Mouse (Mus musculus): ENCODE measurements around the gene Fbn1. TPM values are rescaled to one million over a fixed set of nuclear protein-coding genes. Genes with fewer than 3 reads are reported as not detected.

Fbn1 gene
- polyA plus RNA-seq, 1 experiment from 2014 or later = 14.1 TPM

- no peaks in the 10 kb centered on the region for H3K36me3 ChIP-seq (replicated peaks; ENCODE audit: control insufficient read depth, insufficient read depth, low read depth, low read length)
- H3K9ac ChIP-seq (replicated peaks; ENCODE audit: low read length) = no peak overlapping the region
- DNase-seq (ENCODE audit: low spot score) (no peak), ATAC-seq (replicated peaks; ENCODE audit: insufficient number of reproducible peaks, low FRiP score, low TSS enrichment, low read depth) (no peak)
- no peak overlapping the region for H3K4me3 ChIP-seq (ENCODE audit: low read depth, low read length)
- WGBS = 87% methylated on average over 4 of the region's 4 CpGs
- no peaks in the 10 kb centered on the region for H3K27me3 ChIP-seq (ENCODE audit: control insufficient read depth, insufficient read depth, low read length)
- no peaks in the 10 kb centered on the region for H3K4me1 ChIP-seq (ENCODE audit: control insufficient read depth, insufficient read depth, low read length)
- no peak overlapping the region for H3K27ac ChIP-seq (replicated peaks; ENCODE audit: low read depth, low read length)
- H3K9me3 ChIP-seq (replicated peaks; ENCODE audit: control insufficient read depth, low read length) = no peaks in the 10 kb centered on the region
- no peak overlapping the region for H3K4me2 ChIP-seq (ENCODE audit: low read depth, low read length)
These were observed 36.1 kb downstream of the Fbn1 start for GRCm38 (mm10) chr2:125471721-125472120.

- Histone ChIP-seq H3K27me3 (ENCODE audit: control insufficient read depth, insufficient read depth, low read length) (no peaks in the 10 kb centered on the region), H3K4me2 (ENCODE audit: low read depth, low read length) (no peak overlapping the region), H3K4me3 (ENCODE audit: low read depth, low read length) (no peak overlapping the region), H3K27ac (replicated peaks; ENCODE audit: low read depth, low read length) (no peak overlapping the region), H3K9me3 (replicated peaks; ENCODE audit: control insufficient read depth, low read length) (no peaks in the 10 kb centered on the region), H3K4me1 (ENCODE audit: control insufficient read depth, insufficient read depth, low read length) (no peaks in the 10 kb centered on the region), H3K36me3 (replicated peaks; ENCODE audit: control insufficient read depth, insufficient read depth, low read depth, low read length) (no peaks in the 10 kb centered on the region; the same call in 1 of the 2 replicates), H3K9ac (replicated peaks; ENCODE audit: low read length) (no peak overlapping the region)
- 59% methylated on average over 8 of the region's 8 CpGs for WGBS
- DNase-seq (ENCODE audit: low spot score) = peak; percentile 53
- no peak for ATAC-seq (replicated peaks; ENCODE audit: insufficient number of reproducible peaks, low FRiP score, low TSS enrichment, low read depth)
These were observed 37.1 kb downstream of the Fbn1 start for GRCm38 (mm10) chr2:125470553-125471295.

GRCm38 (mm10) chr2:125464036-125464435 is 43.8 kb downstream of the Fbn1 start:
- Histone ChIP-seq H3K4me1 (ENCODE audit: control insufficient read depth, insufficient read depth, low read length) (no peaks in the 10 kb centered on the region), H3K9ac (replicated peaks; ENCODE audit: low read length) (no peak overlapping the region), H3K9me3 (replicated peaks; ENCODE audit: control insufficient read depth, low read length) (no peaks in the 10 kb centered on the region), H3K36me3 (replicated peaks; ENCODE audit: control insufficient read depth, insufficient read depth, low read depth, low read length) (no peaks in the 10 kb centered on the region; the same call in 1 of the 2 replicates), H3K4me2 (ENCODE audit: low read depth, low read length) (no peak overlapping the region), H3K27me3 (ENCODE audit: control insufficient read depth, insufficient read depth, low read length) (no peaks in the 10 kb centered on the region), H3K4me3 (ENCODE audit: low read depth, low read length) (no peak overlapping the region), H3K27ac (replicated peaks; ENCODE audit: low read depth, low read length) (no peak overlapping the region)
- ATAC-seq (replicated peaks; ENCODE audit: insufficient number of reproducible peaks, low FRiP score, low TSS enrichment, low read depth) = no peak
- DNase-seq (ENCODE audit: low spot score) = no peak
- WGBS = 81% methylated on average over 6 of the region's 6 CpGs

- no peak overlapping the region for H3K4me3 ChIP-seq (ENCODE audit: low read depth, low read length)
- H3K36me3 ChIP-seq (replicated peaks; ENCODE audit: control insufficient read depth, insufficient read depth, low read depth, low read length) = no peaks in the 10 kb centered on the region
- no peaks in the 10 kb centered on the region for H3K9me3 ChIP-seq (replicated peaks; ENCODE audit: control insufficient read depth, low read length)
- 85% methylated on average over 3 of the region's 3 CpGs for WGBS
- no peak overlapping the region for H3K9ac ChIP-seq (replicated peaks; ENCODE audit: low read length)
- DNase-seq (ENCODE audit: low spot score) (no peak), ATAC-seq (replicated peaks; ENCODE audit: insufficient number of reproducible peaks, low FRiP score, low TSS enrichment, low read depth) (no peak)
- no peaks in the 10 kb centered on the region for H3K4me1 ChIP-seq (ENCODE audit: control insufficient read depth, insufficient read depth, low read length)
- no peak overlapping the region for H3K4me2 ChIP-seq (ENCODE audit: low read depth, low read length)
- H3K27ac ChIP-seq (replicated peaks; ENCODE audit: low read depth, low read length) = no peak overlapping the region
- no peaks in the 10 kb centered on the region for H3K27me3 ChIP-seq (ENCODE audit: control insufficient read depth, insufficient read depth, low read length)
These were observed 48.7 kb downstream of the Fbn1 start for GRCm38 (mm10) chr2:125459087-125459486.

GRCm38 (mm10) chr2:125456059-125456789 is 51.6 kb downstream of the Fbn1 start:
- no peak for ATAC-seq (replicated peaks; ENCODE audit: insufficient number of reproducible peaks, low FRiP score, low TSS enrichment, low read depth)
- Histone ChIP-seq H3K4me2 (ENCODE audit: low read depth, low read length) (no peak overlapping the region), H3K9me3 (replicated peaks; ENCODE audit: control insufficient read depth, low read length) (no peaks in the 10 kb centered on the region), H3K27me3 (ENCODE audit: control insufficient read depth, insufficient read depth, low read length) (no peaks in the 10 kb centered on the region), H3K4me1 (ENCODE audit: control insufficient read depth, insufficient read depth, low read length) (no peaks in the 10 kb centered on the region), H3K27ac (replicated peaks; ENCODE audit: low read depth, low read length) (no peak overlapping the region), H3K4me3 (ENCODE audit: low read depth, low read length) (no peak overlapping the region), H3K36me3 (replicated peaks; ENCODE audit: control insufficient read depth, insufficient read depth, low read depth, low read length) (no peaks in the 10 kb centered on the region), H3K9ac (replicated peaks; ENCODE audit: low read length) (no peak overlapping the region)
- 81% methylated on average over 15 of the region's 15 CpGs for WGBS
- DNase-seq (ENCODE audit: low spot score) = no peak

GRCm38 (mm10) chr2:125454781-125455180 is 53.0 kb downstream of the Fbn1 start:
- DNase-seq (ENCODE audit: low spot score) = no peak
- H3K9ac ChIP-seq (replicated peaks; ENCODE audit: low read length) = no peak overlapping the region
- no peaks in the 10 kb centered on the region for H3K4me1 ChIP-seq (ENCODE audit: control insufficient read depth, insufficient read depth, low read length)
- no peaks in the 10 kb centered on the region for H3K36me3 ChIP-seq (replicated peaks; ENCODE audit: control insufficient read depth, insufficient read depth, low read depth, low read length)
- H3K27me3 ChIP-seq (ENCODE audit: control insufficient read depth, insufficient read depth, low read length) = no peaks in the 10 kb centered on the region
- H3K9me3 ChIP-seq (replicated peaks; ENCODE audit: control insufficient read depth, low read length) = no peaks in the 10 kb centered on the region
- no peak overlapping the region for H3K4me2 ChIP-seq (ENCODE audit: low read depth, low read length)
- ATAC-seq (replicated peaks; ENCODE audit: insufficient number of reproducible peaks, low FRiP score, low TSS enrichment, low read depth) = no peak
- H3K4me3 ChIP-seq (ENCODE audit: low read depth, low read length) = no peak overlapping the region
- 90% methylated on average over 5 of the region's 5 CpGs for WGBS
- no peak overlapping the region for H3K27ac ChIP-seq (replicated peaks; ENCODE audit: low read depth, low read length)

- no peak overlapping the region for H3K27ac ChIP-seq (replicated peaks; ENCODE audit: low read depth, low read length)
- H3K27me3 ChIP-seq (ENCODE audit: control insufficient read depth, insufficient read depth, low read length) = no peaks in the 10 kb centered on the region
- H3K4me3 ChIP-seq (ENCODE audit: low read depth, low read length) = no peak overlapping the region
- no peak overlapping the region for H3K9ac ChIP-seq (replicated peaks; ENCODE audit: low read length)
- DNase-seq (ENCODE audit: low spot score) (no peak), ATAC-seq (replicated peaks; ENCODE audit: insufficient number of reproducible peaks, low FRiP score, low TSS enrichment, low read depth) (peak; percentile 39; the same call in 1 of the 2 replicates)
- H3K4me2 ChIP-seq (ENCODE audit: low read depth, low read length) = no peak overlapping the region
- no peaks in the 10 kb centered on the region for H3K36me3 ChIP-seq (replicated peaks; ENCODE audit: control insufficient read depth, insufficient read depth, low read depth, low read length)
- no peaks in the 10 kb centered on the region for H3K4me1 ChIP-seq (ENCODE audit: control insufficient read depth, insufficient read depth, low read length)
- H3K9me3 ChIP-seq (replicated peaks; ENCODE audit: control insufficient read depth, low read length) = no peaks in the 10 kb centered on the region
- 52% methylated on average over 6 of the region's 6 CpGs for WGBS
These were observed 55.3 kb downstream of the Fbn1 start for GRCm38 (mm10) chr2:125452369-125453097.
